In genomic region chr2:68782268-68783132, GRCm38 (mm10) we compare ENCODE assay signal across 8 mouse cellular contexts.
DNase-seq lines count a peak whose midpoint lies in the region; ATAC-seq and TF ChIP-seq lines count a peak whose summit lies in the region.

No protein-coding gene starts in this region.

- DNase-seq in spleen, postnatal 36 days (ENCODE audit: low spot score in 2 of 2): peak; percentile 4 to 13
- DNase-seq in spleen, adult 12 weeks (ENCODE audit: low spot score): no peak
- peak; percentile 60 for DNase-seq in heart, postnatal 0 days (ENCODE audit: low spot score)
- peak; percentile 31 for DNase-seq in limb, embryonic 11.5 days (ENCODE audit: low spot score)
- no peak for DNase-seq in layer of hippocampus, adult 9-10 months (ENCODE audit: low spot score)
- no peak for DNase-seq in layer of hippocampus, adult 9-11 months

- H3K9ac ChIP-seq in heart, postnatal 0 days (replicated peaks; ENCODE audit: low read depth, low read length): peak overlapping the region; percentile 47; the same call in 1 of the 2 replicates
- H3K9ac ChIP-seq in limb, embryonic 11.5 days (ENCODE audit: low read length): no peak overlapping the region
- H3K9ac ChIP-seq in neural tube, embryonic 14.5 days (replicated peaks; ENCODE audit: low read depth, low read length): no peak overlapping the region
- no peak overlapping the region for H3K9ac ChIP-seq in forebrain, embryonic 12.5 days

- no peaks in the 10 kb centered on the region for H3K36me3 ChIP-seq in heart, postnatal 0 days (replicated peaks; ENCODE audit: control insufficient read depth, insufficient read depth, low read length)
- H3K36me3 ChIP-seq in limb, embryonic 11.5 days (ENCODE audit: control insufficient read depth, insufficient read depth, low read length): no peaks in the 10 kb centered on the region
- no peaks in the 10 kb centered on the region for H3K36me3 ChIP-seq in neural tube, embryonic 14.5 days (ENCODE audit: control insufficient read depth, insufficient read depth, low read length)
- no peaks in the 10 kb centered on the region for H3K36me3 ChIP-seq in forebrain, embryonic 12.5 days (replicated peaks)

- 10% methylated on average over 16 of the region's 16 CpGs for whole genome bisulfite sequencing in heart, postnatal 0 days
- 54% methylated on average over 16 of the region's 16 CpGs for WGBS in limb, embryonic 11.5 days
- 60% methylated on average over 16 of the region's 16 CpGs for WGBS in neural tube, embryonic 14.5 days
- WGBS in forebrain, embryonic 12.5 days: 66% methylated on average over 16 of the region's 16 CpGs

- TF ChIP-seq EP300 in heart, postnatal 0 days (IDR thresholded peaks at IDR 0.05; ENCODE audit: low read depth): no peak

- peak overlapping the region; percentile 67 for H3K4me2 ChIP-seq in heart, postnatal 0 days (ENCODE audit: low read depth, low read length)
- peak overlapping the region; percentile 16; the same call in 1 of the 2 replicates for H3K4me2 ChIP-seq in limb, embryonic 11.5 days (ENCODE audit: low read depth, severe bottlenecking)
- peak overlapping the region; percentile 23; the same call in 1 of the 2 replicates for H3K4me2 ChIP-seq in neural tube, embryonic 14.5 days (ENCODE audit: low read depth, low read length)
- H3K4me2 ChIP-seq in forebrain, embryonic 12.5 days: no peak overlapping the region

- H3K27me3 ChIP-seq in heart, postnatal 0 days (ENCODE audit: control insufficient read depth, insufficient read depth, low read length): no peaks in the 10 kb centered on the region
- no peaks in the 10 kb centered on the region for H3K27me3 ChIP-seq in limb, embryonic 11.5 days (ENCODE audit: control insufficient read depth, insufficient read depth, low read length)
- H3K27me3 ChIP-seq in neural tube, embryonic 14.5 days (ENCODE audit: control insufficient read depth, insufficient read depth, low read length): no peaks in the 10 kb centered on the region
- H3K27me3 ChIP-seq in forebrain, embryonic 12.5 days: no peaks in the 10 kb centered on the region

- ATAC-seq in heart, postnatal 0 days (ENCODE audit: insufficient read depth, low read depth): peak; percentile 60
- ATAC-seq in limb, embryonic 11.5 days (ENCODE audit: insufficient number of reproducible peaks, low FRiP score, low TSS enrichment, low read depth): 0 out of 2 replicates have a peak, but pooled peaks have one; percentile 55
- no peak for ATAC-seq in neural tube, embryonic 14.5 days (ENCODE audit: low read depth)
- no peak for ATAC-seq in forebrain, embryonic 12.5 days (ENCODE audit: low FRiP score)

- H3K4me1 ChIP-seq in heart, postnatal 0 days (ENCODE audit: control insufficient read depth, insufficient read depth): peaks cover 17% of the 10 kb centered on the region
- H3K4me1 ChIP-seq in limb, embryonic 11.5 days (ENCODE audit: control insufficient read depth, insufficient read depth, low read length): no peaks in the 10 kb centered on the region
- H3K4me1 ChIP-seq in neural tube, embryonic 14.5 days (ENCODE audit: control insufficient read depth, insufficient read depth, low read length): no peaks in the 10 kb centered on the region
- no peaks in the 10 kb centered on the region; the same call in 1 of the 2 replicates for H3K4me1 ChIP-seq in forebrain, embryonic 12.5 days

- no peak for TF ChIP-seq CTCF in heart, postnatal 0 days (IDR thresholded peaks at IDR 0.05; ENCODE audit: low read depth)

- H3K27ac ChIP-seq in heart, postnatal 0 days (ENCODE audit: low read depth): peak overlapping the region; percentile 74
- H3K27ac ChIP-seq in limb, embryonic 11.5 days (replicated peaks; ENCODE audit: low read depth, low read length): no peak overlapping the region
- no peak overlapping the region for H3K27ac ChIP-seq in neural tube, embryonic 14.5 days (ENCODE audit: low read depth, low read length)
- no peak overlapping the region for H3K27ac ChIP-seq in forebrain, embryonic 12.5 days

- peak overlapping the region; percentile 46 for H3K4me3 ChIP-seq in heart, postnatal 0 days (ENCODE audit: low read depth, low read length)
- no peak overlapping the region for H3K4me3 ChIP-seq in limb, embryonic 11.5 days (ENCODE audit: low read depth, low read length)
- no peak overlapping the region for H3K4me3 ChIP-seq in neural tube, embryonic 14.5 days (ENCODE audit: low read depth, low read length)
- H3K4me3 ChIP-seq in forebrain, embryonic 12.5 days (replicated peaks): no peak overlapping the region

- H3K9me3 ChIP-seq in heart, postnatal 0 days (replicated peaks; ENCODE audit: control insufficient read depth, low read length): no peaks in the 10 kb centered on the region
- H3K9me3 ChIP-seq in limb, embryonic 11.5 days (ENCODE audit: control insufficient read depth, low read length): no peaks in the 10 kb centered on the region
- no peaks in the 10 kb centered on the region for H3K9me3 ChIP-seq in neural tube, embryonic 14.5 days (ENCODE audit: control insufficient read depth, low read length)
- H3K9me3 ChIP-seq in forebrain, embryonic 12.5 days: no peaks in the 10 kb centered on the region

Comparison
In these comparisons a context has a peak if more than half of its experiments do, and no peak if none do; other contexts are left out.
1. DNase-seq: peak in spleen, postnatal 36 days (2 of 2), heart, postnatal 0 days (single experiment) and limb, embryonic 11.5 days (single experiment); none in spleen, adult 12 weeks (single experiment), layer of hippocampus, adult 9-10 months (single experiment) and layer of hippocampus, adult 9-11 months (single experiment).
2. ATAC-seq: peak in heart, postnatal 0 days (single experiment) and limb, embryonic 11.5 days (single experiment); none in neural tube, embryonic 14.5 days (single experiment) and forebrain, embryonic 12.5 days (single experiment).